Mouse (Mus musculus) ovary, postnatal 14 days (tissue): Measurements from ENCODE around the gene Gnl2.

Source experiments
- DNase-seq: peaks from one replicate; pipeline ENCODE4 v3.0.0; 2022; ENCODE audit warnings: low spot score

The Gnl2 gene

GRCm38 (mm10) chr4:125002978-125003377, 13.4 kb upstream of the Gnl2 start:
- no peak for DNase-seq

DNA sequence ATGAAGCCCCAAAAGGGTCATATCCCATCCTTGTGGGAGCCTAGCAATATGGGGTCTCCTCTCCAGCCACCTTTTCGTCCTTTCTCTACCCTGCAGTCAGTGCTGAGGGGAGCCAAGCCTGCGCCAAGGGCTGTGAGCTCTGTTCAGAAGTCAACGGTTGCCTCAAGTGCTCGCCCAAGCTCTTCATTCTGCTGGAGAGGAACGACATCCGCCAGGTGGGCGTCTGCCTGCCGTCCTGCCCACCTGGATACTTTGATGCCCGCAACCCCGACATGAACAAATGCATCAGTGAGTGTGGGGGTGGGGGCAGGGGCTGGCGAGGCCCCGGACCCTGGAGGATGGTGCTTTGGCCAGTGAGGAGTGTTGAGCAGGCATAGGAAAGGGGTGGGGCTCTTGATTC, 11.5 kb upstream of the Gnl2 start:
- DNase-seq = no peak

GRCm38 (mm10) chr4:125007460-125007859, 8.9 kb upstream of the Gnl2 start:
- no peak for DNase-seq

DNA sequence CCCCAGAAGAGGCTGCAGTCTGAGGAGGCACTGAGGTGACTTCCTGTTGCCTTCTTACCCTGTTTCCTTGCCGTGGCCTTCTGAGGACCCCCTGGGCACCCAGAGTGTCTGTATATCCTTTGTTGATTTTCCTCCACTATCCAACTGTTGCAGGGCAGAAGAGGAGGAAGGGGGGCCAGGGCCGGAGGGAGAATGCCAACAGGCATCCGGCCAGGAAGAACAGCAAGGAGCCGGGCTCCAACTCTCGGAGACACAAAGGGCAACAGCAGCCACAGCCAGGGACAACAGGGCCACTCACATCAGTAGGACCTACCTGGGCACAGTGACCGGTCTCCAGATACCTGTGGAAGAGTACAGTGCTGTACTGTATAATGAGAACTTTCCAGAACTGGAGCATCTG, 8.2 kb upstream of the Gnl2 start:
- DNase-seq = no peak

GRCm38 (mm10) chr4:125008712-125009111, 7.7 kb upstream of the Gnl2 start:
- no peak for DNase-seq

DNA sequence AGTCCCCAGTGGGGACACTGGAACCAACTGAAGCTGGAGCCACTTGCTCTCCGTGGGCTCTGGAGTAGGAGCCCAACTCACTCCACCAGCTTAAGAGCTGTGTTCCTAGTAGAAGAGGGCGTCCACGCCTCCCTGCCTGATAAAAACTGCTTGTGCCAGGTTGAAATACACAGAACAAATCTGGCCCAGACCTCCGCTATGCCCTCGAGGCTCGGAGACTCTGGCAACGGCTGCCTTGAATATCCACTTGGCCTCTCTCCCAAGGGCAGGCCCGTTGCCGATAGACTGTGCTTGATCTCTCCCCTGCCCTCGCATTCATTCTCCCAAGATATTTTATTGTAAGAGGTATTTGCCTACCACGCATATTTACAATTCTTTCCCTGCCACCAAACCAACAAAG, 1.0 kb downstream of the Gnl2 start:
- DNase-seq = peak; percentile 46

GRCm38 (mm10) chr4:125020780-125021538, 4.6 kb downstream of the Gnl2 start:
- no peak for DNase-seq

DNA sequence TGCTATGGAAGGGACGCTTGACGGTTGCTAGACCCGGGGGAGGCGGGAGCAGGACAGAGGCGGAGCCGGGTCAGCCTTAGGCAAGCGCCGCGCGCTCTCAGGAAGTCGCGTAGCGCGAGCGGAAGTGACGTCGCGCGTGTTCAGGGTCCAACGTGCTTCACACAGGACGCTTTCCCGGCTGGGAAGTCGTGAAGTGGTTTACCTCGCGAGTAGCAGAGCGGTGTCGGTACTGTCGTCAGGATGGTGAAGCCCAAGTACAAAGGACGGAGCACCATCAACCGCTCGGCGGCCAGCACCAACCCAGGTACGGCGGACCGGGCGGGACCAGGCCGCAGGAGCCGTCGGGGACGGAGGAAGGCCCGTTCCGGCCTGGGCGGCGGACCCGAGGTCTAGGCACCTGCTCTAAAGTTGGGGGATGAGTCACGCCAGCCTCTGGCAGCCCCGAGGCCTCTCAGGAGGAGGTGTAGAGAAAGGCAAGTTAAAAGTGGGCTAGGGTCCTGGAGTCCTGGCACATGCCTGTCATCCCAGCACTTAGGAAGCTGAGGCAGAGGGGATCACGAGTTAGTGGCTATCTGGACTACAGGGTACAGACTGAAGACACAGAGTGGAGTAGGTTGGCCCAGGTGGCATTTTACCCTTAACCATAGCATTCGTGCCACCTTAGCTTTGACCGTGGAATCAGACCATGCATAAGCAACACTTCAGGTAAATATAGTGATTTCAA, 13.7 kb downstream of the Gnl2 start:
- peak; percentile 92 for DNase-seq

DNA sequence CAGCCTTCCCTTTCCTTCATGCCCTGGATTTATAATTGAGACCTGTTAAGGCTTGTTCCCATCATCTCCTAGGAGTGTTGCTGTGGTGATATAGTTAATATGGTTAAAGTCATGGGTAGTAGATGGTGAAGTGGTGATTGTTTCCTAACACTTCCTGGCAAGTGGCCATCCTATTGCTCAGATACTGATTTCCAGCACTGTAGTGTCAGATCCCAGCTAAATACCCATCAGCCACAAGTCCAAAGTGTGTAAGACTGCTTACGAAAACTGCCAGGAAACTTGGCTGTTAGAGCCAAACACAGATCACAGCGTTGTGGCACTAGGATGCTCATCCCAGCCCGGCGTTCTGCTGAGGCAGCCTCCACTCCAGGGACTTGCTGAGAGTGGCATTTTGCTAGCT, 18.0 kb downstream of the Gnl2 start:
- DNase-seq = no peak

GRCm38 (mm10) chr4:125044454-125044853, 28.1 kb downstream of the Gnl2 start:
- no peak for DNase-seq

DNA sequence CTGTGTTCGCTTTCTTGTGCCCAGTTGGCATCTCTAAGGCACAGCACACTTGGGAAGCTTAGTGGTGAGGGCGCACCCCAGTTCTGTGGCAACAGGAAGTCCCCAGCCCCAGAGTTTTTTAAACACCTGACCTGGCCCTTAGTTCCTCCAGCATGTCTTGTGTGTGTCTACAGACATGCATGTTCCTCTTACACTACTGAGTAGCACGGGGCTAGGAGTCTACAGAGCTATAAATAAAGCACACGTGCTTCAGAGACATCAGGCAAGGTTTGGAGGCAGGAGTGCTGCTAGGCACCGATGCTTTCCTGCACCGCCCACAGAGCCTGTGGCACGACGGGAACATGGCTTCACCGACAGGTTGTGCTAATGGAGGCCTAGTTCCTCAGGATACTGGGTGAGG, 39.0 kb downstream of the Gnl2 start:
- no peak for DNase-seq

DNA sequence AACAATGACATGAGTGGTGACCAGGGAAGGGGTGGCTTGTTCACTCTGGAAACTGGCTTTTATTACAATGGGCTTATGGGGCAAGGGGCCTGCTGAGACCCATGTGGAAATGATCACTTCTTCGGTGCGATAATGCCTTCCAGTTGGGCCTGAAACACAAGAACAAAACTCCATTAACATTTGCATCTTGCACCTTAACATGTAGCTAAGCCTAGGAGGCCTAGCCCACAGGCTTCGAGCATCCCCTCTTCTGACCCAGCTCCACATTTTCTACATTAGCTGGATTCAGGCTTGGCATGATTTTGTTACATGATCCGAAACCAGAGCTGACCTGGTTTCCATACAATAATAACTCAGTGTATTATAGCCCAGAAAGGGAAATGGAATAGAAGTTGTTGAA, 40.1 kb downstream of the Gnl2 start:
- DNase-seq = no peak

GRCm38 (mm10) chr4:125057273-125057672, 40.9 kb downstream of the Gnl2 start:
- DNase-seq = no peak

DNA sequence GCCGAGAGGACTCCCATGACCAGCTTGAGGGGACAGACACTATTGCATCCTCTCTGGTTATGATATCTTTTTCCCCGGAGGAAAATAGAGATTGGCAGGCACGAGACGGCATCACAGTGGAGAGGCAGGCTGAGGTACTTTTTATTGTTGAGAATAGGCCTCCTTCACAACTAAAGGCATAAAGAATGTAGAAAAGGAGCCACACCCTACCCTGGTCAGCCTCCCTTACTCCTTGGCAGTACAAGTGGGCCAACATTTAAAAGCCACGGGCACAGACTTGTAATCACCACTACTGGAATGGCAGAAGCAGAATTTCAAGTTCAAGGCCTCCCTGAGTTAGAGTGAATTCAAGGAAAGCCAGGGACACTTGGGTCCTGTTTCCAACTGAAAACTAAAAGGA, 41.6 kb downstream of the Gnl2 start:
- no peak for DNase-seq

GRCm38 (mm10) chr4:125059025-125059424, 42.6 kb downstream of the Gnl2 start:
- DNase-seq = peak; percentile 51

GRCm38 (mm10) chr4:125063829-125064228, 47.4 kb downstream of the Gnl2 start:
- no peak for DNase-seq

DNA sequence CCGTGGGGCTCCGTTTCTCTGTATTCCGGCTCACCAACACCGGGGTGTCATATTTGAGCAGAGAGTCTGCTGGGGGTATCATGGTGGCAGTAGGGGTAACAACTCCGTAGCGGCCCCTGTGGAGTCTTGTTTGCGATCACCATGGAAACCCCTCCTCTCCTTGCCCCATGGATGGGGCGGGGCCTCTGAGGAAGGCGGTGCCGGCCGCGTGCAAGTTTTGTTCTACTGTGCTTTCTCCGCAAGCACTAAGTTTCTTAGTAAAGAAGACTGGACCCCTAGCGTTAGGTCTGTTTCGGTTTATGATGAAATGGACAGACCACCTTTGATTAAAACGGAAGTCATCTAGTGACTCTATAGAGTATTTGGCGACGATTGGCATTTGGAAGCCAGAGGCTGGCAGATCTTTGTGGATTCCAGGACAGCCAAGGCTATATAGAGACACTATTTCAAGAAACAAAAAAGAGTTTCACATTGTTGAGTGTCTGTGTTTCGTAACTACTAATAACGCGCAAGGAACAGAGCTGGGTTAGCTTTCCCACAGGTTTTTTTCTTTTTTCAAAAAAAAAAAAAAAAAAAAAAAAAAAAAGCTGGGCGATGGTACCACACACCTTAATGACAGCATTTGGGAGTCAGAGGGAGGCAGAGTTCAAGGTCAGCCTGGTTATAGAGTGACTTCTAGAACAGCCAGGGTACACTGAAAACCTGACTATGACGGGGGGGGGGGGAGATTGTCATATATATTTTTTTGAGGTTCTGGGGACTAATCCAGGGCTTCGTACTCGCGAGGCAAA, 49.3 kb downstream of the Gnl2 start, which contains the start of gene Dnali1:
Gene Dnali1, minus strand, starts transcription at position 187 of the 791 bp plus-strand sequence.
- peak; percentile 43 for DNase-seq

DNA sequence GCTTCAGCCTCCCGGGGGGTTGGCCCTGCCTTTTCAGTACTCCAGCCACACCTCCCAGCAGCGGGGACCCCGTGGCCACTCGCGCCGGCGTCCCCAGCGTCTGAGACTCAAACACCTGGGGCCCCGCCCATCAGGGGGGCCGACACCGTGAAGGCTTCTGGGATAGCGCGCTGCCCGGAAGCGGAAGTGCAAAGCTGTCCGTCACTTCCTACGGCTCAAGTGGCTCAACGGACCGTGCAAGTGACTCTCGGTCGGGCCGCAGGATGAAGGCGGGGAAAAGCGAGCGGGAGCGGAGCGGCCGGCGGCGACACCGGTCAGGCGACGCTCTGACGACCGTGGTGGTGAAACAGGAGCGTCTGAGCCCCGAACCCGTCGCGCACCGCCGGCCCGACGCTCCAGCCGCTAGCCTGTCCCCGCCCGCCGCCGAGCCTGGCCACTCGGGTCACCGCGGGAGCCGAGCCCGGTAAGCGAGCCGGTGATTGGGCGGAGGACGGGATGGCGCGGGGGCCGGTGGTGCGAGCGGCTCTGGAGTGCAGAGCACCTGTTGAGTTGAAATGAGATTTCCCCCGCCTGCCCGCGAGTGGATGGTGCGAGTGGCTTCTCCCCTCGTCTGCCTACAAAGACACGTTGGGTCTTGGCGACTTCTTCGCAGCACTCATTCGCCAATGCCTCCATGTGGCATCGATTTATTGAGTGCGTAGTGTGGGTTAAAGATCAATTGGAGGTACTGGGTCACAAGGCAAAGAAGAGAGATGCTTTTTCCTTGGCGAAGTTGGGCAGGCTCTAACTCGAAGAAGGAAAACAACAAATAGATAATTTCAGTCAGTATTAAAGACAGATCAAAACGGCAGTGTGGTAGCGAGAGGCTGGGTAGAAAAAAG, 50.3 kb downstream of the Gnl2 start, which contains the start of gene Snip1:
Gene Snip1, plus strand, starts transcription at position 183 of the 881 bp plus-strand sequence.
- DNase-seq = peak; percentile 85

- DNase-seq = no peak
Observed at GRCm38 (mm10) chr4:125077700-125078099, 61.3 kb downstream of the Gnl2 start.

DNA sequence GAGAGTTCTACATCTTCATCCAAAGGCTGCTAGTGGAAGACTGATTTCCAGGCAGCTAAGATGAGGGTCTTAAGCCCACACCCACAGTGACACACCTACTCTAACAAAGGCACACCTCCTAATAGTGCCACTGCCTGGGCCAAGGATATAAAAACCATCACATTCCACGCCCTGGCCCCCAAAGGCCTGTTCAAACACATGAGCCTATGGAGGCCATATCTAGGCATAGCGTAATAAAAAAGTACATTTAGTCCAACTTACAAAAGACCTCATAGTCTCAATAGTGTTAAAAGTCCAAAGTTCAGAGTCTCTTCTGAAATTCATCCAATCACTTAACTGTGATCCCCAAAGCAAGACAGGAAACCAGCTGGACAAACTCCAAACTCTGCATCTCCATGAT, 62.3 kb downstream of the Gnl2 start:
- no peak for DNase-seq
